Mouse (Mus musculus): ENCODE results near the gene Ms4a6d.
"Not testable (repeated sequence)": the region's sequence is repeated elsewhere in the genome, so short reads cannot be mapped to it uniquely, and the experiment has no call there.

The Ms4a6d gene

GRCm38 (mm10) chr19:11554726-11555125, 49.9 kb downstream of the Ms4a6d start:
- DNase-seq (ENCODE audit: low spot score), result no peak

- no peak for DNase-seq (ENCODE audit: low spot score)
Observed at GRCm38 (mm10) chr19:11547911-11548310, 56.7 kb downstream of the Ms4a6d start.

GRCm38 (mm10) chr19:11544383-11544782, 60.3 kb downstream of the Ms4a6d start:
- DNase-seq (ENCODE audit: low spot score), result not testable (repeated sequence)

GRCm38 (mm10) chr19:11540166-11540821, 64.4 kb downstream of the Ms4a6d start:
- DNase-seq (ENCODE audit: low spot score), result not testable (repeated sequence)

GRCm38 (mm10) chr19:11537336-11537735, 67.3 kb downstream of the Ms4a6d start:
- no peak for DNase-seq (ENCODE audit: low spot score)
